Mouse (Mus musculus) heart, adult 2 months (tissue): ENCODE measurements around the gene Smug1.

Source experiments
- EP300 ChIP-seq: fragments of 200-500 bp; IDR thresholded peaks from 2 replicates; pipeline ENCODE4 v1.6.1; 2011; ENCODE audit warnings: low read depth, low read length, control low read depth; ENCODE audit not compliant: insufficient read depth
- POLR2A ChIP-seq: fragments of 200-500 bp; IDR thresholded peaks from 2 replicates; pipeline ENCODE4 v1.6.1; 2011; ENCODE audit warnings: mild to moderate bottlenecking, low read depth, low read length, control low read depth; ENCODE audit not compliant: insufficient read depth

DNA sequence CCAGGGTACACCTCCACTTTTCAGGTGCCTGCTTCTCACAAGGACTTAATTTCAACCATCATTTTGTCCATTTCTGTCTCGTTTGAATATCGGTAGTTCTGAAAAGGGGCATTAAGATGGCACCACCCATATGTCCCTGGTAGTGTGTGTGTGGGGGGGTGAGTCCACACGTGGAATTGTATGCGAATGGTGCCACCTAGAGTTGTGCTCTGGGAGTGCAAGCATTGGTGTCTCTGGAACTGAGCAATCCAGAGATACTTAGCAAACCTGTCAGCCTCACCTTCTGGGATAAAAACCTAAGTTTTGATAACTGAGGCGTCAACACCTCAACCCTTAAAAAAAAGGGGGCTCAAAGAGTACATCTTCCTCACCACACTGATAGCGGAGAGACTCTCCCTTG lies 53.8 kb downstream of the Smug1 start:
- TF ChIP-seq EP300 (no peak), POLR2A (no peak)
